Mouse (Mus musculus) forebrain, postnatal 0 days (tissue): ENCODE data around the gene Pcx. TPM values are rescaled to one million over a fixed set of nuclear protein-coding genes. Genes with fewer than 3 reads are reported as not detected.
A peak's percentile ranks its signal among the peaks of the same experiment; 100 is the strongest.

ENCODE experiments used
- ATAC-seq: fragments of 200-750 bp; cut with Nextera tagmentation; 2 replicates; pipeline ENCODE4 v1.8.0; 2017; ENCODE audit warnings: mild to moderate bottlenecking, moderate library complexity
- DNase-seq: peaks from one replicate; pipeline ENCODE4 v3.0.0-alpha.2; 2015
- H3K27ac ChIP-seq: fragments of 300-500 bp; sonication (generic); 2 replicates; pipeline ENCODE4 v1.5.1; 2014; ENCODE audit warnings: low read depth, mild to moderate bottlenecking, antibody characterized with exemption, low read length, moderate library complexity, mixed read lengths
- H3K27me3 ChIP-seq: fragments of 300-500 bp; sonication (generic); 2 replicates; pipeline ENCODE4 v1.6.1; 2014; ENCODE audit warnings: mild to moderate bottlenecking, low read length, mixed read lengths; ENCODE audit not compliant: insufficient read depth
- H3K36me3 ChIP-seq: fragments of 300-500 bp; sonication (generic); 2 replicates; pipeline ENCODE4 v1.6.1; 2014; ENCODE audit warnings: mild to moderate bottlenecking, moderate library complexity; ENCODE audit not compliant: insufficient read depth
- H3K4me1 ChIP-seq: fragments of 300-500 bp; sonication (generic); 2 replicates; pipeline ENCODE4 v1.6.1; 2014; ENCODE audit warnings: antibody characterized with exemption; ENCODE audit not compliant: insufficient read depth
- H3K4me2 ChIP-seq: fragments of 300-500 bp; sonication (generic); 2 replicates; pipeline ENCODE4 v1.6.1; 2014; ENCODE audit warnings: low read depth, mild to moderate bottlenecking, moderate library complexity
- H3K4me3 ChIP-seq: fragments of 300-500 bp; sonication (generic); 2 replicates; pipeline ENCODE4 v1.5.1; 2014; ENCODE audit warnings: low read depth, low read length, mixed read lengths
- H3K9ac ChIP-seq: fragments of 300-500 bp; sonication (generic); 2 replicates; pipeline ENCODE4 v1.6.1; 2014; ENCODE audit warnings: mild to moderate bottlenecking
- H3K9me3 ChIP-seq: fragments of 300-500 bp; sonication (generic); 2 replicates; pipeline ENCODE4 v1.6.1; 2016; ENCODE audit warnings: low read length
- CTCF ChIP-seq: sonication (generic); IDR thresholded peaks from 2 replicates; pipeline ENCODE4 v1.5.1; 2016; ENCODE audit warnings: antibody characterized with exemption, control low read depth, low read depth
- WGBS: fragments of 180-500 bp; shearing (Covaris S2); extraction: QIAGEN DNeasy Blood & Tissue Kit; methylation state at CpG from one replicate; pipeline ENCODE4 v1.1.7; 2014; 5-methylcytosine and 5-hydroxymethylcytosine counted together
- polyA plus RNA-seq: library from polyadenylated mRNA; unstranded; fragments of >200 nt; fragmentation: Nextera tagmentation; extraction: Ambion mirVana; gene quantifications from 2 replicates; pipeline ENCODE4 v1.2.1, GENCODE M21; 2015
- total RNA-seq: library from RNA; depleted of rRNA; stranded (reverse); fragments of >200 nt; gene quantifications from 2 replicates; pipeline ENCODE4 v1.2.3, GENCODE M21; 2014

Pcx gene
- total and polyA plus RNA-seq, 2 experiments from 2014 or later = 34.5 to 40.7 TPM

GRCm38 (mm10) chr19:4570237-4570613, 60.0 kb downstream of the Pcx start:
- TF ChIP-seq CTCF = no peak
- H3K9me3 ChIP-seq = no peaks in the 10 kb centered on the region
- H3K27me3 ChIP-seq = no peaks in the 10 kb centered on the region
- H3K4me1 ChIP-seq = no peaks in the 10 kb centered on the region
- no peaks in the 10 kb centered on the region for H3K36me3 ChIP-seq
- WGBS = 88% methylated on average over 11 of the region's 11 CpGs
- no peak overlapping the region for H3K27ac ChIP-seq
- H3K4me3 ChIP-seq = no peak overlapping the region
- H3K4me2 ChIP-seq = no peak overlapping the region
- no peak for ATAC-seq
- no peak overlapping the region for H3K9ac ChIP-seq
- no peak for DNase-seq

GRCm38 (mm10) chr19:4570815-4571214, 60.5 kb downstream of the Pcx start:
- H3K4me2 ChIP-seq = no peak overlapping the region
- no peaks in the 10 kb centered on the region for H3K9me3 ChIP-seq
- no peak overlapping the region for H3K4me3 ChIP-seq
- H3K27ac ChIP-seq = no peak overlapping the region
- no peaks in the 10 kb centered on the region for H3K36me3 ChIP-seq
- WGBS = 89% methylated on average over 6 of the region's 6 CpGs
- H3K4me1 ChIP-seq = no peaks in the 10 kb centered on the region
- ATAC-seq (no peak), DNase-seq (no peak)
- no peak overlapping the region for H3K9ac ChIP-seq
- no peaks in the 10 kb centered on the region for H3K27me3 ChIP-seq
- no peak for TF ChIP-seq CTCF

GRCm38 (mm10) chr19:4571658-4572057, 61.4 kb downstream of the Pcx start:
- WGBS = 20% methylated on average over 1 of the region's 1 CpGs
- Histone ChIP-seq H3K4me1 (no peaks in the 10 kb centered on the region), H3K27me3 (no peaks in the 10 kb centered on the region), H3K4me2 (no peak overlapping the region), H3K36me3 (no peaks in the 10 kb centered on the region), H3K9me3 (no peaks in the 10 kb centered on the region), H3K4me3 (no peak overlapping the region), H3K9ac (no peak overlapping the region), H3K27ac (no peak overlapping the region; the same call in 1 of the 2 replicates)
- no peak for TF ChIP-seq CTCF
- peak; percentile 9 for DNase-seq
- no peak for ATAC-seq

- no peaks in the 10 kb centered on the region for H3K9me3 ChIP-seq
- H3K27ac ChIP-seq = no peak overlapping the region; the same call in 1 of the 2 replicates
- no peaks in the 10 kb centered on the region for H3K36me3 ChIP-seq
- ATAC-seq (no peak), DNase-seq (peak; percentile 14)
- no peak overlapping the region for H3K4me2 ChIP-seq
- no peak overlapping the region for H3K4me3 ChIP-seq
- H3K27me3 ChIP-seq = no peaks in the 10 kb centered on the region
- H3K9ac ChIP-seq = no peak overlapping the region
- 29% methylated on average over 4 of the region's 4 CpGs for WGBS
- no peak for TF ChIP-seq CTCF
- no peaks in the 10 kb centered on the region for H3K4me1 ChIP-seq
Measured at GRCm38 (mm10) chr19:4572061-4572460, 61.8 kb downstream of the Pcx start.

GRCm38 (mm10) chr19:4572467-4572866, 62.2 kb downstream of the Pcx start:
- DNase-seq (no peak), ATAC-seq (no peak)
- TF ChIP-seq CTCF = no peak
- Histone ChIP-seq H3K4me2 (no peak overlapping the region), H3K36me3 (no peaks in the 10 kb centered on the region), H3K27ac (no peak overlapping the region), H3K4me1 (no peaks in the 10 kb centered on the region), H3K4me3 (no peak overlapping the region), H3K9me3 (no peaks in the 10 kb centered on the region), H3K27me3 (no peaks in the 10 kb centered on the region), H3K9ac (no peak overlapping the region)
- 51% methylated on average over 8 of the region's 8 CpGs for WGBS

- DNase-seq = no peak
- no peak; the same call in 1 of the 2 replicates for TF ChIP-seq CTCF
- no peak overlapping the region for H3K27ac ChIP-seq
- H3K4me2 ChIP-seq = no peak overlapping the region
- ATAC-seq = no peak
- H3K9ac ChIP-seq = no peak overlapping the region
- H3K4me1 ChIP-seq = no peaks in the 10 kb centered on the region
- H3K9me3 ChIP-seq = no peaks in the 10 kb centered on the region
- H3K4me3 ChIP-seq = no peak overlapping the region
- no peaks in the 10 kb centered on the region for H3K27me3 ChIP-seq
- H3K36me3 ChIP-seq = no peaks in the 10 kb centered on the region
- 90% methylated on average over 1 of the region's 1 CpGs for WGBS
Measured at GRCm38 (mm10) chr19:4573241-4573640, 63.0 kb downstream of the Pcx start.

GRCm38 (mm10) chr19:4578799-4579198, 68.5 kb downstream of the Pcx start:
- Histone ChIP-seq H3K4me3 (no peak overlapping the region), H3K9me3 (no peaks in the 10 kb centered on the region), H3K4me2 (no peak overlapping the region), H3K4me1 (no peaks in the 10 kb centered on the region), H3K9ac (no peak overlapping the region), H3K36me3 (no peaks in the 10 kb centered on the region), H3K27ac (no peak overlapping the region), H3K27me3 (no peaks in the 10 kb centered on the region)
- ATAC-seq (no peak), DNase-seq (no peak)
- no peak for TF ChIP-seq CTCF
- WGBS = 73% methylated on average over 2 of the region's 2 CpGs

- Histone ChIP-seq H3K9ac (no peak overlapping the region), H3K4me2 (no peak overlapping the region), H3K36me3 (no peaks in the 10 kb centered on the region), H3K27me3 (no peaks in the 10 kb centered on the region), H3K9me3 (no peaks in the 10 kb centered on the region), H3K4me3 (no peak overlapping the region), H3K4me1 (no peaks in the 10 kb centered on the region), H3K27ac (no peak overlapping the region)
- ATAC-seq = no peak
- WGBS = 89% methylated on average over 5 of the region's 5 CpGs
- DNase-seq = no peak
- TF ChIP-seq CTCF = no peak
Measured at GRCm38 (mm10) chr19:4579296-4579695, 69.0 kb downstream of the Pcx start.
